Mouse (Mus musculus) heart, postnatal 14 days (tissue): ENCODE measurements at regions not wholly inside any gene's neighbourhood (a gene's known extent, or its start where the extent isn't known, plus 50 kb on each side); places are given as distances from the start of the nearest gene placed in this dataset.

Source experiments
- DNase-seq, 2 experiments: peaks; one replicate each; pipeline ENCODE4 v3.0.0; 2021 to 2022
- intact Hi-C: fragments of 180-260 bp; cut with DNase I; formaldehyde crosslinking; loops from one replicate; pipeline ENCODE4 v1.15.1; 2025

DNA sequence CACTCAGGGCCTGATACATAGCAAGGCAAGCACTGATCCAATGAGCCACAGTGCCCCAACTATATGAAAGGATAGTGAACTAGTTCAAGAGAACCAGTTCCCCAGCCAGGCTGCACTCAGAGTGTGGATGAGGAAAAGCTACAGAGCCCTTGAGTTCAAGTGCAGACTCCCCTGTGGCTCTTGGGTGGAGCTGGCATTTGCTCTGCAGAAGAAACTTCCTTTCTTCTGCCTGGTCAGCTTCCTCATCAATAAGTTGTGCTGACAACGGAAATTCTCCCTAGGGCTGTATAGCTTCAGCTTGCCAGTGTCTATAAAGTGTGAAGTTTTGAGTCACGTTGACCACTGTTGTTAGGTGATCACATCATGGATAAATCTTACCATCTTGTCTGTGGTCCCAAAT is 101.6 kb upstream of the Clint1 start:
- intact Hi-C loops, result no loop called here
- no peak for DNase-seq

DNA sequence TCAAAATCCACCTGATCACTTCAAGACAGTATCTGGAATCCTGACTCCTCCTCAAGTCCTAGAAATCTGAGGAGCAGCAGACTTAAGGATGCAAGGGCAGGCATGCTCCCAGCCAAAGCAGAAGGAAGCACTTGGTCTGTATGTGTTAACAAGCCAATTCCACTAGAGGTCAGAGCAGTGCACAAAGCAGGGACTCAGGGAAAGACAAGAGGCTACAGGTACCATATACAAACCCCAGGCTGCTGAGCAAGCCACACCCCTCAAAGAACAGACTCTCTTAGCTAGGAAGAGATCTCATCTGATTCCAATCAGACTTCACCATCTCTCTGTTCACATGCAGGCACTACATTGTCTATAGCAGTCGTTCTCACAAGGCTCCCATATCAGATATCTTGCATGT is 99.6 kb upstream of the Clint1 start:
- intact Hi-C loops, result loop anchor here (1.0 kb wide), 1 partner anchor 127 kb away; no protein-coding TSS in a partner anchor
- peak; percentile 7 to 49 for DNase-seq

DNA sequence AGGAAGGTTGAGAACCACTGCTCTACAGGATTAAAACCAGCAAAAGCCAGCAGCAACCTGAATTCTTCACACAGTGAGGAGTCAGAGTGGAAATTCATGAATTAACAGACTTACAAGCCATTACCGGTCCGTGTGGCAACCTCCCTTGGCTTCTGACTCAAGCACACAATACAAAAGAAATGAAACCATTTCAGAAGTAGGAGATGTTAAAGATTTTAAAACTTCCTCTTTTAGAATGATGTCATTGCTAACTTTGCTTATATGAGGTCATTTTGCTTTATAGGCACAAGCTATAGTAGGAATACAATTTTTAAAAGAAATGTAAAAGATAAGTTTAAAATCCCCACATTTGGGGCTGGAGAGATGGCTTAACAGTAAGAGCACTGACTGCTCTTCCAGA is 99.1 kb upstream of the Clint1 start:
- intact Hi-C loops, result loop anchor here (1.0 kb wide), 1 partner anchor 127 kb away; no protein-coding TSS in a partner anchor
- DNase-seq, result no peak

DNA sequence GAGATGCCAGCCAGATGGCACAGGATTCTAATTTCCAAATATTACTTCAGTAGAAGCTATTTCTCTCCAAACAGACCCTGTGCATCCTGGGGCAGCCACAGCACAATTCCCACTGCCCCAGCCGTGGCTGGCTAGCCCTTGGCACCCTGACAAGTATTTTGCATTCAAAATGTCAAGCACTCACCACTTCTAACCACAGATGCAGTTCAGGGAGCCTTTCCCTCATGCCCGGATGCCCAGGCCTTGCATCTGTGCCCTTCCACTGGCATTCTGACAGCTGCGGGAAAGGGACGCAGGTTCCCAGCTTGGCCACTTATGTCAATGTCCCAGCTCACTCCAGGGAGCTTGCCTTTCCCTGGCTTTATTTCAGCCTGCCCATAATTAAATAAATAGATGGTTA is 84.8 kb upstream of the Clint1 start:
- DNase-seq, result no peak
- intact Hi-C loops, result no loop called here

DNA sequence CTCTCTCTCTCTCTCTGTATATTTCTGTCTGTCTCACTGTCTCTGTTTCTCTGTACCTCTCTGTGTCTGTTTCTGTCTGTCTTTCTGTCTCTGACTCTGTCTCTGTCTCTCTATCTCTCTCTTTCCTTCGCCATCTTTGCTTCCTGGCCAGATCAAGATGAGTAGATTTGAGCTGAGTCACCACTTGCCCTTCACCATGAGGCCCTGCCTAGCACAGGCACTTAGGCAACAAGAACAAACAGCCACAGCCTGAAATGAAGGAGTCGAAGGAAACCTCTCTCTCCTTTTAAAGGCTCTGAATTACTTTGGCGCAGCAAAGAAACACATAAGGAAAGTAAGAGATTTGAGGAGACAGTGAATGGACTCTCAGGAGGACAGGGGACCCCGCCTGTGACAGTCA is 69.4 kb upstream of the Clint1 start:
- no peak for DNase-seq
- intact Hi-C loops, result no loop called here

DNA sequence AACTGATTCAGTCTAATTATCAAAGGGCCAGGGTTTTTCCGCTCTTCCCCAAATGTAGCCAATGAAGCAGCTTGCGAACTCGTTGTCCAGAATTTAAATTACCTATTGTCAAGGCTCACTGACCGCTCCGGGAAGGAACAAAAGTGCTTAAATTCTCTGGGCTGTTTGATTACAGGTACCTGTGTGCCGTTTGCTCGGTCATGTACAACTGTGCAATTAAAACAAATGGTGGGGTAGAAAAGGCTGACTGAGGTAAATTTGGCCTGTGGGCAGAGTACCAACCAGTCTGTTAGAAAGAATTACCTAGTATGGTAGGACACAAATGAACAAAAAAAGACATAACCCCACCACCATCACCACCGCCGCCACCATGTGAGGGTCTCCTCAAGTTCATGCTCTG is 66.0 kb upstream of the Clint1 start:
- intact Hi-C loops, result no loop called here
- no peak for DNase-seq

DNA sequence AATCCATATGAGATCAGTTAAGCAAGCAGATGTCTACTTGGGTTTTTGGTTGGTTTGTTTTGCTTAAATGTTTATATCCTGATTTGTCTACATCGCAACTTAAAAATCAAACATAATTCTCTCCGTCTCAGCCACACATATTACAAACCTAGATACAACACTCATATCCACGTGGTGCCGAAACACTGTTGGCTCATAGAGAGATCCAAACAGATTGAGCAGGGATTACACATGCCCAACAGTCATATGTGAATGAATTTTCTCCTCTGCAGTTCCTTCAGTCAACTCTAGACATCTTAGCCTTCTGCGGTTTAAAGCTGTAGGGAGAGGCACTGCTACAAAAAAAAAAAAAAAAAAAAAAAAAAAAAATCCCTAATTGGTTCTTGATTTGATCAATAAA is 64.4 kb upstream of the Clint1 start:
- no peak for DNase-seq
- intact Hi-C loops, result no loop called here

DNA sequence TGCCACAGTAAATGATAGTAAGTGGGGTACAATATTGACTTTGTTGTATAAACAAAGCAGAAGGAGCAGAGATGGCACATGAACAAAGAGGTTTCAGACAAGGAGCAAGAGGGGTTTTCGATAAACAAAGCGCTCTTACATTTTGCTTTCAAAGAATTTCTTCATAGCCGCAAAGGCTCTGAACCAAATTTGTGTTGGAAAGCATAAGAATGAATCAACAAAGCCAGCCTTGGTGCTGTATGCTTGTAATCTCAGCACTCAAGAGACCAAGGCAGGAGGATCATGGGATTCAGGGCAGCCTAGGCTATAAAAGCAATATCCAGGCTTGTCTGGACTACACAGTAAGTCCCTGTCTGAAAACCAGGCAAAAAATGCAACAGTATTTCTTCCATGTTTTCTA is 62.0 kb upstream of the Clint1 start:
- no peak for DNase-seq
- intact Hi-C loops, result loop anchor here (10.0 kb wide), 1 partner anchor 1205 kb away; no protein-coding TSS in a partner anchor

DNA sequence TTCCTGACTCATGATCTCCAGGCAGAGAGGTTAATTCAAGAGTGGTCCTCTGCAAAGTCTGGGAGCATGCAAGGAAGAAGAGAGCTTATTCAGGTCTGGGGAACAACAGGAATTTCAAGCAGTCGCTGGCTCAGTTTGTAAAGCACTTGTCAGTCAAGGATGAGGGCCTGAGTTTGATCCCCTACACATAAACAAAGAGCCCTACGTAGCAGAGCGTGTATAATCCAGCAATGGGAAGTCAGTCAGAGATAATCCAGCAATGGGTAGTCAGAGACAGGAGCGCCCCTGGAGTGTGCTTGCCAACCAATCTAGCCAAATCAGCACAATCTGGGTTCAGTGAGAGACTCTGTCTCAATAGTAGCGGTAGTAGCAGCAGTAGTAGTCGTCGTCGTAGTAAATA is 61.3 kb upstream of the Clint1 start:
- intact Hi-C loops, result loop anchor here (10.0 kb wide), 1 partner anchor 1206 kb away; no protein-coding TSS in a partner anchor
- DNase-seq, result no peak

DNA sequence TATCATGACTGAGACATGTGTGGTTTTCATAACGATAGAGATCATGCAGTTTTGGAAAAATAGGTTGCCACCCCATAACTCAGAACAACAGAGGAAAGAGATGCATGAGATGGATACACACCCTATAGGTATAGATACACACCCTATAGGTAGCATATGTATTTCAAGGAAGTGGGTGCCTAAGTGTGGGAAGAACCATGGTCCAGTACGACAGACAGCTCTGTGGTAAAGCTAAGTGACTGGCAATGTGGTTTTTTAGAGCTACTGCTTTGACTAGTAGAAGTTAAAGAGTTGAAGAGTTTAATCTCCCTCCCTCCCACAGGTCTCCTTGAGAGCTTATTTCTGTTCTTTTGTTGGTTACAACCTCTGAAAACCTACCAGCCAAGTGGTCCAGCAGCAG is 60.2 kb upstream of the Clint1 start:
- DNase-seq, result no peak
- intact Hi-C loops, result loop anchor here (10.0 kb wide), 1 partner anchor 1207 kb away; no protein-coding TSS in a partner anchor

DNA sequence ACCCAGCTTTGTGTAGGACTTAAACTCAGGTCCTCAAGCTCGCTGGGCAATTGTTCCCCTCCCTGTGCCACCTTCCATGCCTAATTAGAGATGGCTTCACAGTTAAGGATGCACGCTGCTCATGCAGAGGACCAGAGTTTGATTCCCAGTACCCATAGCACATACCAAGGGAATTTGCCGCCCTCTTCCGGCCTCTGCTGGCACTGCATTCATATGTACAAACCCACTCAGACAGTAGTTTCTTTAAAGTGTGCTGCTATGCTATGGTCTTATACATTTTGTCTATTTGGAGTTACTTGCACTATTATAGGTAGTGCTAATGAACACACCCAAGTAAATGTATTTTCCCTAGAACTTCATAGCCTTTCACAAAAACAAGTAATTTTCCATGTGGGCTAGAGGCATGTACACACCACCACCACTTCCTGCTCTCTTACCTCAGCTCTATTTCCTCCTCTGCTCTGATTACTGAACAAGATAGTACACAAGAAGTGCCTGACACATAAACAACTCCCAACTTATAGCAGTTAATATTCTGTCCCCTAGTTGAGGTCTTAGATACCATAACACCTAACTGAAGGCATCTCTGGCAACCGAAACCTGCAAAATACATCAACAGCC is 57.4 kb upstream of the Clint1 start:
- no peak for DNase-seq
- intact Hi-C loops, result loop anchor here (10.0 kb wide), 1 partner anchor 1210 kb away; no protein-coding TSS in a partner anchor

DNA sequence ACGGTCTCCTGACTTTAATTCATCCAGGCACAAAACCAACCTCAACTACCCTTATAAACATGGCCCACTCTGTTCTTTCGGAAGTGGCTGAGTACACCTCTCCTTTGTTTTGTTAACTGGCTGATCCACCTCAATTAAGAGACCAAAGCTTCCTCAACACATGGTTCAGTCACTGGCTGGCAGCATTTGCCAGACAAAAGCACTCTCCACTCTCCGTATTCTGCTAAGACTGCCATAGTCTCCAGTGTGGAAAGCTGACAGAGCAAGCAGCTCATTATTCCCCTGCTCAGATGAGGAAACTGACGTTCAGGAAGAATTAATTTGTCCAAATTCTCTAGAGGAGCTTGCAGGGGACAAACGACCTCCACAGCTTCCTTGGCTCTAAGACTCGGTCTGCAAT is 56.5 kb upstream of the Clint1 start:
- intact Hi-C loops, result loop anchor here (1.0 to 10.0 kb wide), 2 partner anchors 86 to 1211 kb away; no protein-coding TSS in a partner anchor
- DNase-seq, result no peak

DNA sequence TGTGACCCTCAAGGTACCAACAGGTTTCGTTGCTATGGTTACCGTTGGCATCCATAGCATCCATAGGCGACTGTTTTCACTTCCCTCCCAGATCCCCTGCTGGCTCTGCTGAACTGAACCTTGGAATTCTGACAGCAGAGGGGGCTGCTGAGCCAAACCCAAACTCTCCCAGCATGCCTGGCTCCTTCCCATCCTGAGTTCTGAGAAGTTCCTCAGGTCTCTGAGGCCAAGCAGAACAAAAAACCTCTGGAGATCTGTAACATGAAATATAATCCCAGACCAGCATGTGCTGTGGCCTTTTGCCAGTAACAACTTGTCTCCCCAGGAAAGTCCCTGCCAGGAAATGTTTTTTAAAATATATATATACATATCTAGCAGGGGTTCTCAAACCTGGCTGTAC is 56.1 kb upstream of the Clint1 start:
- intact Hi-C loops, result loop anchor here (1.0 to 10.0 kb wide), 2 partner anchors 86 to 1211 kb away; no protein-coding TSS in a partner anchor
- DNase-seq, result peak; percentile 77 to 82

DNA sequence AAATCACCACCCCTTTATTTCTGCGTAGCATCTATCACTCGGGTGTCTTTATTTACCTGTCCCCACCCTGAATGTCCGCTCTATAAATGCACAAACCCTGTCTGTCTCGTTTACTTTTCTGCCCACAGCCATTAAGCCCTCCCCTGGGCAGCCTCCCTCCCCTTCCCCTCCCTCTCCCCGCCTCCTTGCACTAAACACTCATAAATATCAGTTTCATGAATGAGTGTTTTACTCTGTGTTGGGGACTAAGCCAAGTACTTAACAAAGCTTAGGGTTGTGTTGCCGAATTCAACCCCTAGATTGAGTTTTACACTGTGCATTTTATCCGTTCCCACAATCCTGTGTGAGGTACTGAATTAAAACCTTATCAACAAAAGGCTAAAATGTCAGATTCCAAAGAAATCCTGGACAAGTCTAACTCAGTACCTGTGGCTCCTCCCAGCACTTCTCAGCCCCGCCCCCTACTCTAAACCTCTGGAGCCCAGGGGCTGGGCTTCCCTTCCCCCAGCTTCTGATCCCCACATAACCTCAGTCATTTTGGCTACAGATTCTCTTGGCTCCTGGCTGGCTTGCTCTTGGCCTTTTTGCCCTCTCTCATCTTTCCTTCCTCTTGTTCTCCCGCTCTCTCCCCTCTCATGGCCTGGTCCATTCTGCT is 52.0 kb upstream of the Clint1 start:
- DNase-seq, result no peak
- intact Hi-C loops, result loop anchor here (10.0 kb wide), 1 partner anchor 1215 kb away; no protein-coding TSS in a partner anchor
